Mouse (Mus musculus) heart, adult 2 months (tissue): ENCODE measurements around the gene Il1r2. TPM values are rescaled to one million over a fixed set of nuclear protein-coding genes. Genes with fewer than 3 reads are reported as not detected.

Experiments used
- DNase-seq, 2 experiments: peaks; one replicate each; pipeline ENCODE4 v3.0.0; 2021
- H3K27ac ChIP-seq: fragments of 200-600 bp; 2 replicates; pipeline ENCODE4 v1.8.1; 2022
- H3K27me3 ChIP-seq: fragments of 200-500 bp; 2 replicates; pipeline ENCODE4 v1.6.1; 2012; ENCODE audit warnings: mild to moderate bottlenecking, low read length, inconsistent platforms, mixed read lengths; ENCODE audit not compliant: control insufficient read depth, insufficient read depth
- H3K36me3 ChIP-seq: fragments of 200-500 bp; 2 replicates; pipeline ENCODE4 v1.6.1; 2012; ENCODE audit warnings: low read length, inconsistent platforms; ENCODE audit not compliant: control insufficient read depth, insufficient read depth
- H3K4me1 ChIP-seq: fragments of 200-500 bp; 2 replicates; pipeline ENCODE4 v1.6.1; 2011; ENCODE audit warnings: low read length; ENCODE audit not compliant: control insufficient read depth, insufficient read depth
- H3K4me3 ChIP-seq: fragments of 200-600 bp; 2 replicates; pipeline ENCODE4 v1.8.1; 2022
- H3K79me2 ChIP-seq: fragments of 200-500 bp; replicated peaks from 2 replicates; pipeline ENCODE4 v1.6.1; 2012; ENCODE audit warnings: mild to moderate bottlenecking, inconsistent platforms, low read length, moderate library complexity, mixed read lengths; ENCODE audit not compliant: control insufficient read depth, insufficient read depth
- H3K9ac ChIP-seq: fragments of 200-500 bp; 2 replicates; pipeline ENCODE4 v1.6.1; 2012; ENCODE audit warnings: low read depth, mild to moderate bottlenecking, control low read depth, inconsistent platforms, low read length, mixed read lengths
- CTCF ChIP-seq: fragments of 200-600 bp; IDR thresholded peaks from 2 replicates; pipeline ENCODE4 v1.8.1; 2022; ENCODE audit warnings: antibody characterized with exemption, mild to moderate bottlenecking, moderate library complexity
- EP300 ChIP-seq: fragments of 200-500 bp; IDR thresholded peaks from 2 replicates; pipeline ENCODE4 v1.6.1; 2011; ENCODE audit warnings: low read depth, low read length, control low read depth; ENCODE audit not compliant: insufficient read depth
- POLR2A ChIP-seq: fragments of 200-500 bp; IDR thresholded peaks from 2 replicates; pipeline ENCODE4 v1.6.1; 2011; ENCODE audit warnings: mild to moderate bottlenecking, low read depth, low read length, control low read depth; ENCODE audit not compliant: insufficient read depth
- WGBS: fragments of 180-500 bp; shearing (Covaris S2); methylation state at CpG from one replicate; pipeline ENCODE4 v1.1.7; 2018; 5-methylcytosine and 5-hydroxymethylcytosine counted together
- intact Hi-C: fragments of 180-260 bp; cut with DNase I; formaldehyde crosslinking; loops from one replicate; pipeline ENCODE4 v1.15.1; 2025
- polyA plus RNA-seq: library from polyadenylated mRNA; depleted of rRNA; stranded (reverse); fragments of >200 nt; gene quantifications from 2 replicates; pipeline ENCODE4 v1.2.3, GENCODE M21; 2012
- total RNA-seq, 2 experiments: library from RNA; stranded (reverse); gene quantifications; 2 replicates each; pipeline ENCODE4 v1.2.3; 2021

Gene Il1r2
- total and polyA plus RNA-seq, 3 experiments, result 0.20 to 0.23 TPM; not detected in 1

GRCm38 (mm10) chr1:40109736-40110135 is 35.9 kb downstream of the Il1r2 start:
- H3K4me1 ChIP-seq, result no peaks in the 10 kb centered on the region
- intact Hi-C loops, result no loop called here
- WGBS, result 56% methylated on average over 6 of the region's 6 CpGs

GRCm38 (mm10) chr1:40115271-40115670 is 41.4 kb downstream of the Il1r2 start:
- H3K27me3 ChIP-seq, result no peaks in the 10 kb centered on the region
- intact Hi-C loops, result loop anchor here (5.0 kb wide), 1 partner anchor 152 kb away; no protein-coding TSS in a partner anchor
- no peak for TF ChIP-seq POLR2A
- peak; percentile 94 for TF ChIP-seq CTCF
- H3K27ac ChIP-seq, result no peak overlapping the region
- DNase-seq, result no peak
- H3K79me2 ChIP-seq, result no peaks in the 10 kb centered on the region
- no peaks in the 10 kb centered on the region for H3K36me3 ChIP-seq
- H3K4me3 ChIP-seq, result no peak overlapping the region
- 36% methylated on average over 8 of the region's 8 CpGs for WGBS
- no peak overlapping the region for H3K9ac ChIP-seq
- H3K4me1 ChIP-seq, result peaks cover 4% of the 10 kb centered on the region

More at GRCm38 (mm10) chr1:40109736-40110135, 35.9 kb downstream of the Il1r2 start:
- TF ChIP-seq POLR2A (no peak), CTCF (no peak), EP300 (no peak)
- Histone ChIP-seq H3K79me2 (no peaks in the 10 kb centered on the region), H3K4me3 (no peak overlapping the region), H3K36me3 (no peaks in the 10 kb centered on the region), H3K27me3 (no peaks in the 10 kb centered on the region), H3K9ac (no peak overlapping the region), H3K27ac (no peak overlapping the region)
- DNase-seq, result peak in 1 of 2 experiments; percentile 59

- H3K4me1 ChIP-seq, result peaks cover 4% of the 10 kb centered on the region
- peak; percentile 83 to 85 for DNase-seq
- no peak overlapping the region for H3K4me3 ChIP-seq
- no peaks in the 10 kb centered on the region for H3K27me3 ChIP-seq
- no peak overlapping the region for H3K27ac ChIP-seq
- no peak overlapping the region for H3K9ac ChIP-seq
- peak; percentile 80 for TF ChIP-seq CTCF
- peak; percentile 78; the same call in 1 of the 2 replicates for TF ChIP-seq EP300
- no peak for TF ChIP-seq POLR2A
- H3K79me2 ChIP-seq, result no peaks in the 10 kb centered on the region
- no peaks in the 10 kb centered on the region for H3K36me3 ChIP-seq
- intact Hi-C loops, result loop anchor here (1.0 to 5.0 kb wide), 6 partner anchors 62 to 428 kb away; no protein-coding TSS in a partner anchor
- WGBS, result 4% methylated on average over 8 of the region's 8 CpGs
Measured at GRCm38 (mm10) chr1:40116422-40116821, 42.5 kb downstream of the Il1r2 start.

- peak; percentile 38 to 60 for DNase-seq
- no peaks in the 10 kb centered on the region for H3K79me2 ChIP-seq
- intact Hi-C loops, result loop anchor here (2.0 to 5.0 kb wide), 5 partner anchors 61 to 427 kb away; no protein-coding TSS in a partner anchor
- no peak overlapping the region for H3K27ac ChIP-seq
- no peak overlapping the region for H3K9ac ChIP-seq
- TF ChIP-seq POLR2A (no peak), EP300 (0 out of 2 replicates have a peak, but pooled peaks have one; percentile 24)
- no peaks in the 10 kb centered on the region for H3K36me3 ChIP-seq
- 36% methylated on average over 10 of the region's 10 CpGs for WGBS
- H3K27me3 ChIP-seq, result no peaks in the 10 kb centered on the region
- no peak overlapping the region for H3K4me3 ChIP-seq
- H3K4me1 ChIP-seq, result peaks cover 4% of the 10 kb centered on the region
Measured at GRCm38 (mm10) chr1:40117565-40117964, 43.7 kb downstream of the Il1r2 start.

GRCm38 (mm10) chr1:40124237-40124636 is 50.4 kb downstream of the Il1r2 start:
- intact Hi-C loops, result no loop called here
- no peaks in the 10 kb centered on the region for H3K27me3 ChIP-seq
- no peak overlapping the region for H3K9ac ChIP-seq
- TF ChIP-seq POLR2A (no peak), CTCF (no peak), EP300 (no peak)
- peaks cover 2% of the 10 kb centered on the region for H3K4me1 ChIP-seq
- 43% methylated on average over 4 of the region's 4 CpGs for WGBS
- DNase-seq, result no peak
- H3K4me3 ChIP-seq, result no peak overlapping the region
- no peak overlapping the region for H3K27ac ChIP-seq
- no peaks in the 10 kb centered on the region for H3K36me3 ChIP-seq
- H3K79me2 ChIP-seq, result no peaks in the 10 kb centered on the region

- no peak overlapping the region for H3K27ac ChIP-seq
- DNase-seq, result no peak
Measured at GRCm38 (mm10) chr1:40128481-40128880, 54.6 kb downstream of the Il1r2 start.

More at GRCm38 (mm10) chr1:40128481-40128880, 54.6 kb downstream of the Il1r2 start:
- no peaks in the 10 kb centered on the region for H3K27me3 ChIP-seq
- H3K36me3 ChIP-seq, result no peaks in the 10 kb centered on the region
- no peak overlapping the region for H3K4me3 ChIP-seq
- WGBS, result 94% methylated on average over 4 of the region's 4 CpGs
- TF ChIP-seq EP300 (no peak), POLR2A (no peak), CTCF (no peak)
- H3K4me1 ChIP-seq, result peaks cover 2% of the 10 kb centered on the region
- H3K79me2 ChIP-seq, result no peaks in the 10 kb centered on the region
- H3K9ac ChIP-seq, result no peak overlapping the region
- intact Hi-C loops, result no loop called here
